Mouse (Mus musculus): ENCODE data around the gene Rnf144a. TPM values are rescaled to one million over a fixed set of nuclear protein-coding genes. Genes with fewer than 3 reads are reported as not detected.
A peak's percentile ranks its signal among the peaks of the same experiment; 100 is the strongest.

Rnf144a gene
- total RNA-seq, 2 experiments from 2014 or later = 7.0 to 8.7 TPM

- no peak for DNase-seq
Observed at GRCm38 (mm10) chr12:26410443-26410842, 4.6 kb downstream of the Rnf144a start.

- no peak for DNase-seq
Observed at GRCm38 (mm10) chr12:26408707-26409106, 6.3 kb downstream of the Rnf144a start.

GRCm38 (mm10) chr12:26404781-26405702 is 10.0 kb downstream of the Rnf144a start:
- DNase-seq = peak; percentile 16

- DNase-seq = peak; percentile 64
Observed at GRCm38 (mm10) chr12:26403372-26404125, 11.5 kb downstream of the Rnf144a start.

- no peak for DNase-seq
Observed at GRCm38 (mm10) chr12:26401696-26402470, 13.2 kb downstream of the Rnf144a start.

- DNase-seq = no peak
Observed at GRCm38 (mm10) chr12:26401254-26401653, 13.8 kb downstream of the Rnf144a start.

GRCm38 (mm10) chr12:26400762-26401161 is 14.3 kb downstream of the Rnf144a start:
- no peak for DNase-seq

GRCm38 (mm10) chr12:26399391-26399790 is 15.7 kb downstream of the Rnf144a start:
- DNase-seq = no peak

- DNase-seq = no peak
Observed at GRCm38 (mm10) chr12:26398597-26398996, 16.5 kb downstream of the Rnf144a start.

GRCm38 (mm10) chr12:26394485-26395470 is 20.3 kb downstream of the Rnf144a start:
- DNase-seq = no peak

- no peak for DNase-seq
Observed at GRCm38 (mm10) chr12:26393291-26393690, 21.8 kb downstream of the Rnf144a start.

- DNase-seq = no peak
Observed at GRCm38 (mm10) chr12:26391162-26391561, 23.9 kb downstream of the Rnf144a start.

GRCm38 (mm10) chr12:26387523-26387922 is 27.5 kb downstream of the Rnf144a start:
- no peak for DNase-seq

- no peak for DNase-seq
Observed at GRCm38 (mm10) chr12:26386947-26387346, 28.1 kb downstream of the Rnf144a start.

- DNase-seq = peak; percentile 25
Observed at GRCm38 (mm10) chr12:26386189-26386588, 28.9 kb downstream of the Rnf144a start.

- DNase-seq = no peak
Observed at GRCm38 (mm10) chr12:26385735-26386134, 29.3 kb downstream of the Rnf144a start.

GRCm38 (mm10) chr12:26381730-26382129 is 33.3 kb downstream of the Rnf144a start:
- DNase-seq = no peak

GRCm38 (mm10) chr12:26379797-26380196 is 35.3 kb downstream of the Rnf144a start:
- no peak for DNase-seq

GRCm38 (mm10) chr12:26377691-26378090 is 37.4 kb downstream of the Rnf144a start:
- DNase-seq = no peak

- no peak for DNase-seq
Observed at GRCm38 (mm10) chr12:26376541-26377323, 38.3 kb downstream of the Rnf144a start.
